Mouse (Mus musculus) embryo, embryonic 9.5 days (tissue): ENCODE data around the gene Ube2l6.

ENCODE experiments used
- DNase-seq: peaks from one replicate; pipeline ENCODE4 v3.0.0-alpha.2; 2017; ENCODE audit errors: extremely low spot score

The Ube2l6 gene

GRCm38 (mm10) chr2:84798493-84798921, at the start of gene Ube2l6:
Ube2l6 (plus strand) TSS chr2:84798828.
- DNase-seq, result peak; percentile 72

GRCm38 (mm10) chr2:84750115-84750514, 48.5 kb upstream of the Ube2l6 start:
- DNase-seq, result no peak

- DNase-seq, result no peak
These were observed 42.4 kb upstream of the Ube2l6 start for GRCm38 (mm10) chr2:84756245-84756644.

GRCm38 (mm10) chr2:84757026-84757682, 41.5 kb upstream of the Ube2l6 start:
- no peak for DNase-seq

GRCm38 (mm10) chr2:84758542-84759127, 40.0 kb upstream of the Ube2l6 start:
- DNase-seq, result peak; percentile 66

GRCm38 (mm10) chr2:84760777-84761176, 37.9 kb upstream of the Ube2l6 start:
- no peak for DNase-seq

- no peak for DNase-seq
These were observed 37.3 kb upstream of the Ube2l6 start for GRCm38 (mm10) chr2:84761309-84761708.

- DNase-seq, result no peak
These were observed 36.8 kb upstream of the Ube2l6 start for GRCm38 (mm10) chr2:84761840-84762239.

GRCm38 (mm10) chr2:84762295-84762694, 36.3 kb upstream of the Ube2l6 start:
- no peak for DNase-seq

GRCm38 (mm10) chr2:84762818-84763217, 35.8 kb upstream of the Ube2l6 start:
- DNase-seq, result no peak

- DNase-seq, result no peak
These were observed 28.1 kb upstream of the Ube2l6 start for GRCm38 (mm10) chr2:84770501-84770900.

- no peak for DNase-seq
These were observed 26.2 kb upstream of the Ube2l6 start for GRCm38 (mm10) chr2:84772454-84772853.

- DNase-seq, result no peak
These were observed 25.4 kb upstream of the Ube2l6 start for GRCm38 (mm10) chr2:84773195-84773594.

- peak; percentile 91 for DNase-seq
These were observed 23.9 kb upstream of the Ube2l6 start for GRCm38 (mm10) chr2:84774751-84775150.

GRCm38 (mm10) chr2:84775241-84775640, 23.4 kb upstream of the Ube2l6 start, which contains the start of gene Serping1:
Serping1 (minus strand) TSS chr2:84775444.
- DNase-seq, result peak; percentile 32

GRCm38 (mm10) chr2:84775665-84776064, 23.0 kb upstream of the Ube2l6 start:
- DNase-seq, result no peak

GRCm38 (mm10) chr2:84777706-84778105, 20.9 kb upstream of the Ube2l6 start:
- no peak for DNase-seq

- DNase-seq, result no peak
These were observed 19.4 kb upstream of the Ube2l6 start for GRCm38 (mm10) chr2:84779210-84779609.

GRCm38 (mm10) chr2:84783315-84783714, 15.3 kb upstream of the Ube2l6 start:
- DNase-seq, result no peak

- no peak for DNase-seq
These were observed 14.6 kb upstream of the Ube2l6 start for GRCm38 (mm10) chr2:84783840-84784566.

GRCm38 (mm10) chr2:84788316-84788715, 10.3 kb upstream of the Ube2l6 start:
- no peak for DNase-seq

GRCm38 (mm10) chr2:84790418-84790817, 8.2 kb upstream of the Ube2l6 start:
- DNase-seq, result no peak

- DNase-seq, result no peak
These were observed 6.1 kb upstream of the Ube2l6 start for GRCm38 (mm10) chr2:84792516-84792915.
